Mouse (Mus musculus): Measurements from ENCODE around the gene Prr5. TPM values are rescaled to one million over a fixed set of nuclear protein-coding genes. Genes with fewer than 3 reads are reported as not detected.
"Not testable (repeated sequence)": the region's sequence is repeated elsewhere in the genome, so short reads cannot be mapped to it uniquely, and the experiment has no call there.

Gene Prr5
- total RNA-seq, 1 experiment from 2014 or later = 10.4 TPM

DNA sequence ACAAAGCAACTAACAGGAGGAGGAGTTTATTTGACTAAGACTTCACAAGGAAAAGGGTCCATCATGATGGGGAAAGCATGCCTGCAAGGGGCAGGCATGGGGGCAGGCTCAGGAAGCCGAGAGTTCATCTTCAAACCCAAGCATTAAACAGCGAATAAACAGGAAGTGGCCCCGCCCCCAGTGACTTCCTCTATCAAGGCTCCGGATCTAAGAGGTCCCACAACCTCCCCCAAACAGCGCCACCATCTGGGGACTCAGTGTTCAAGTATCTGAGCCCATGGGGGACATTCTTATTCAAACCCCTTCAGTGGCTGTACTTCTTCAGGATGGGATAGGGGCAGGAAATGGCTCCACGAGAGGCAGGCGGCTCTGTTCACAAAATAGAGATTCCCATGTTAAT is 23.2 kb downstream of the Prr5 start:
- ATAC-seq (replicated peaks in 1 of 2; ENCODE audit: insufficient read depth in 1 of 2, low FRiP score in 2 of 2, low TSS enrichment in 1 of 2, low read depth in 1 of 2, poor library complexity in 2 of 2, severe bottlenecking in 2 of 2) = no peak

DNA sequence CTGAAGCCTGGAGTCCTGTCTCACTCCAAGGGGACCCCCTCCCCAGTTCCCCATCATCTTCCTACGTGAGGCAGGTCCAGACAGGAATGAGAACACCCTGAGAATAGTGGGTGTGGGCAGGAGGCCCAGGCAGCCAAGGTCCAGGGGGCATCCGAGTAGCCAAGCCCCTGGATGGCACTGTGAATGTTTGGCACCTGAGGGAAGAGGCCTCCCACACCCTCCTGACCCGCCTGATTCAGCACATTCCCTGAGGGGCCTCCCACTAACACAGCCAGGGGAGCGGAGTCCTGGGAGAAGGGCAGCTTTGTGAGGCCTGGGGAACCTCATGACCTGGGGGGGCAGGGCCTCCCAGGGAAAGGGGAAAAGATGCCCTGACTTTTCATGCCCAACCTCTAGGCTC is 26.6 kb downstream of the Prr5 start:
- no peak for ATAC-seq (replicated peaks in 1 of 2; ENCODE audit: insufficient read depth in 1 of 2, low FRiP score in 2 of 2, low TSS enrichment in 1 of 2, low read depth in 1 of 2, poor library complexity in 2 of 2, severe bottlenecking in 2 of 2)

DNA sequence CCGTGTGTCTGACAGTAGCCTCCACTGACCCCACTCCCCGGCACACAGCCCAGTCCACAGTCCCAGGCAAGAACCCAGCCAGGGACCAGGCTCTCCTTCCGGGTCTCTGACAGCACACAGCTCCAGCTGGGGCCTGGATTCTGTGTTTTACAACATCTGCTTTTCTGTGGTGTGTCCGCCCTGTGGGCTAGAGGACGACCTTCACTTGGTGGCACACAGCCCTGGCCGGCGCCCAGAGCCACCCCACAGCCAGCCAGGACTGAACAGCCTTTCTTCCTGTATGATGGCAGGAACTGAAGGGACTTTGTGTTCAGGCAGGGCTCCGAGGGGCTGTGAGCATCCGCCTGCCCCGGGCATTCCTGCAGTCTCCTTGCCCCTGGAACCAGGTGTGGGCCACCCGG is 28.2 kb downstream of the Prr5 start:
- ATAC-seq (replicated peaks in 1 of 2; ENCODE audit: insufficient read depth in 1 of 2, low FRiP score in 2 of 2, low TSS enrichment in 1 of 2, low read depth in 1 of 2, poor library complexity in 2 of 2, severe bottlenecking in 2 of 2) = peak in 1 of 2 experiments; percentile 54; a peak in 1 of 4 replicates

DNA sequence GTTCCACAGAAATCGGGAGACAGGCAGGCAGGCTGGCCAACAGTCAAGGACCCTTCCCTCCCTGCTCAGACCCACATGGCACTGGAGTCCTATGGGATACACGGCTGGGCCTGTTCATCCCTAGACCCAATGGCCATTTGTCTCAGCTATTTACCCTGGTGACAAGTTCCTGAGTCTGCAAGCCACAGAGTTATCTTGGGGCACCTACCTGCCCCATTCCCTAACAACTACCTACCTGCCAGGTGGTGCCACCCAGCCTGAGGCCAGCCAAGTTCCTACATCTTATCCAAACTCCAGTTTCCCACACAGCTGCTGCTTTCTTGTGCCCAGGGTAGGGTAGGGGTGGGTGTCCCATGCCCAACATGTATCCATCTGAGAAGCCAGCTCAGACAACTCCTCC is 28.8 kb downstream of the Prr5 start:
- no peak for ATAC-seq (replicated peaks in 1 of 2; ENCODE audit: insufficient read depth in 1 of 2, low FRiP score in 2 of 2, low TSS enrichment in 1 of 2, low read depth in 1 of 2, poor library complexity in 2 of 2, severe bottlenecking in 2 of 2)

- ATAC-seq (replicated peaks in 1 of 2; ENCODE audit: insufficient read depth in 1 of 2, low FRiP score in 2 of 2, low TSS enrichment in 1 of 2, low read depth in 1 of 2, poor library complexity in 2 of 2, severe bottlenecking in 2 of 2) = peak in 1 of 2 experiments; percentile 47; a peak in 1 of 4 replicates
Measured at GRCm38 (mm10) chr15:84700147-84700794, 30.9 kb downstream of the Prr5 start.

DNA sequence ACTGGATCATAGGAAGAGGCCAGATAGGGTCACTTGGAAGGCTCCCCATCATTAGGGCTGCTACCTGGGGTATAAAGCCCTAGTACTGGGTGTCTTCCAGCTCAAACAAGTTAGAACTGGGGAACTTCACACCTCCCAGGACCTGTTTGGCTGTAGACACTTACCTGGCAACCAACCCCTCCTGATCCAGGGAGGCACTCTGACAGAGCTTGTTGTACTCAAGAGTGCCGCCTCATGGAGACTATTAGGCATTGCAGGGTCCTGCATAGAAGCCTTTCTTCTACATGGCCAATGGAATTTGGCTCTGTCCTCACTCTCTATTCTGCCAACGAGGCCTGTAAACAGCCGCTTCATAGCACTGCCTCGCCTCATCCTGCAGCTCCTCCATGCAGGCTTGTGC is 32.5 kb downstream of the Prr5 start:
- 0 out of 4 replicates have a peak, but pooled peaks of 1 of the 2 experiments have one; percentile 39 for ATAC-seq (replicated peaks in 1 of 2; ENCODE audit: insufficient read depth in 1 of 2, low FRiP score in 2 of 2, low TSS enrichment in 1 of 2, low read depth in 1 of 2, poor library complexity in 2 of 2, severe bottlenecking in 2 of 2)

DNA sequence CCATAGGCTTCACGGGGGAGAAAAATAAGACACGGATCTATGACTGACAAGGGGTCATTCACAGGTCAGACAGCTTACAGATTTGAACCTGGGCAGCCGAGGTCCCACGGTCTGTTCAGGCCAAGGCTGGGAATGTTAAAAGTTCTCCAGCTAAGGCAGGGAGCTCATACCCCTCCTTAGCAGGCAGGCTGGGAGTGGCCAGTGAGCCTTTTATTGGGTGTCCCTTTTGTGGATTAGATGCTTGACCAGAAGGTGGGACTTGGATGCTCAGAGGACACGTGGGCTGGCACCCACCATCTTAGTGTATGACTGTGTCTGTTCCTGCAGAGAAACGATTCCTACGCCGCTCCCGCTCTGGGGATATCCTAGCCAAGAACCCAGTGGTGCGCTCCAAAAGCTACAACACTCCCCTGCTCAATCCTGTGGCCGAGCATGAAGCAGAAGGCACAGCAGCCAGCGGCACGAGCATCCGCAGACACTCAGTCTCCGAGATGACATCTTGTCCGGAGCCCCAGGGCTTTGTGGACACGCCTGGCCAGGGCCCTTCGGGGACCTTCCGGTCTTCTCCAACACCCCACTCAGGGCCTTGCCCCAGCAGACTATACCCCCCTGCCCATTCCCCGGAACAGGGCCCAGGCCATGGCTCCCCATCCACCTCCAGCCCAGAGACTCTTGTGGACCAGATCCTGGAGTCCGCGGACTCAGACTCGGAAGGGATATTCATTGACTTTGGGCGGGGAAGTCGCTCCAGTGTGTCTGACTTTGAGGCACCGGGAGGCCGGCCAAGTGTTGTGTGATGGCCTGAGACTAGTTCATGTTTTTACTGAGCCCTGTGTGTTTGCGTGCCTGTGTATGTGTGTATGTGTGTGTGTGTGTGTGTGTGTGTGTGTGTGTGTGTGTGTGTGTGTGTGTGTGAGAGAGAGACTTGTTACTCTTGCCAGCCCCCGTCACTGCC is 33.2 kb downstream of the Prr5 start:
- ATAC-seq (replicated peaks in 1 of 2; ENCODE audit: insufficient read depth in 1 of 2, low FRiP score in 2 of 2, low TSS enrichment in 1 of 2, low read depth in 1 of 2, poor library complexity in 2 of 2, severe bottlenecking in 2 of 2) = no peak

- no peak for ATAC-seq (replicated peaks in 1 of 2; ENCODE audit: insufficient read depth in 1 of 2, low FRiP score in 2 of 2, low TSS enrichment in 1 of 2, low read depth in 1 of 2, poor library complexity in 2 of 2, severe bottlenecking in 2 of 2)
Measured at GRCm38 (mm10) chr15:84703992-84704391, 34.6 kb downstream of the Prr5 start.

DNA sequence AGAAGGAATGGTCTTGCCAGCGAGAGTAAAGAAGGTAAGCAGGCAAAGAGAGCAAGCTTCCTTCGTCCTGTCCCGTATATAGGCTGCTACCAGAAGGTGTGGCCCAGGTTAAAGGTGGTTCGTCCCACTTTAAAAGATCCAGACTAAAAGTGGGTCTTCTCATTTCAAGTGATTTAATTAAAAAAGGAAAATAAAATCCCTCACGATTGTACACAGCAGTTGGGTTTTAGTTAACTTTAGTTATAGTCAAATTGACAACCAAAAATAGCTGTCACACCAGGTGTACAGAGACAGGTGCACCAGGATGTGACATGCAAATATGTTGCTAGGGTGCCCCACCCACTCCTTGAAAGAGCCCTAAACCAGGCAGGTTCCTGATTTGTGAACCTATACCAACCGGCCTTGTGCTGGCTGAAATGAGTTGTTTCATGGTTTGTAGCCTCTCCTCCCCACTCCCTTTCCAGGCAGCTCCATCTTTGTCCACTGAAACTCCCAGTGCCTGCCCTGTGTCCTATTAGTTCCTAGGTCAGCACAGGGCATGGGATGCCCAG is 36.0 kb downstream of the Prr5 start:
- ATAC-seq (replicated peaks in 1 of 2; ENCODE audit: insufficient read depth in 1 of 2, low FRiP score in 2 of 2, low TSS enrichment in 1 of 2, low read depth in 1 of 2, poor library complexity in 2 of 2, severe bottlenecking in 2 of 2) = no peak

- ATAC-seq (replicated peaks in 1 of 2; ENCODE audit: insufficient read depth in 1 of 2, low FRiP score in 2 of 2, low TSS enrichment in 1 of 2, low read depth in 1 of 2, poor library complexity in 2 of 2, severe bottlenecking in 2 of 2) = no peak
Measured at GRCm38 (mm10) chr15:84706983-84707619, 37.7 kb downstream of the Prr5 start.

- ATAC-seq (replicated peaks in 1 of 2; ENCODE audit: insufficient read depth in 1 of 2, low FRiP score in 2 of 2, low TSS enrichment in 1 of 2, low read depth in 1 of 2, poor library complexity in 2 of 2, severe bottlenecking in 2 of 2) = no peak
Measured at GRCm38 (mm10) chr15:84712566-84713405, 43.4 kb downstream of the Prr5 start.

DNA sequence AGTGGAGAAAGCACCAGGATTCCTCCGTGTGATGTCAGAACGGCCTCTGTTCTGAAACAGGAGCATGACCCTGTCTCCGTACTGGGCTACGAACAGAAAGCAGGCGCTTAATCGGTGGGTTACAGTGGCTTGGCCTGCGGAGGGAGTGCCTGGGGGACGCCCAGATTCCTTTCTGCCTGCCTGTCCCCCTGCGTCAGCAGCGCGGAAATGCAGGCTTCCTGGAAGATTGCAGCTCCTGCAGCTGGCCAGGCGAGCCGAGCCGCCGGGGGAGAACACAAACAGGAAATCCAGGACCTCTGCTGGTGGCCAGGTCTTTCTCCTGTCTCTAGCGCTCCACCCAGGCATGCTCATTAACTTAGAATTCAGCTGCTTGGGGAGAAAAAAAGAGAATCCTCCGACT is 45.3 kb downstream of the Prr5 start:
- ATAC-seq (replicated peaks in 1 of 2; ENCODE audit: insufficient read depth in 1 of 2, low FRiP score in 2 of 2, low TSS enrichment in 1 of 2, low read depth in 1 of 2, poor library complexity in 2 of 2, severe bottlenecking in 2 of 2) = peak; percentile 83 to 87

- no peak for ATAC-seq (replicated peaks in 1 of 2; ENCODE audit: insufficient read depth in 1 of 2, low FRiP score in 2 of 2, low TSS enrichment in 1 of 2, low read depth in 1 of 2, poor library complexity in 2 of 2, severe bottlenecking in 2 of 2)
Measured at GRCm38 (mm10) chr15:84715132-84715531, 45.7 kb downstream of the Prr5 start.

DNA sequence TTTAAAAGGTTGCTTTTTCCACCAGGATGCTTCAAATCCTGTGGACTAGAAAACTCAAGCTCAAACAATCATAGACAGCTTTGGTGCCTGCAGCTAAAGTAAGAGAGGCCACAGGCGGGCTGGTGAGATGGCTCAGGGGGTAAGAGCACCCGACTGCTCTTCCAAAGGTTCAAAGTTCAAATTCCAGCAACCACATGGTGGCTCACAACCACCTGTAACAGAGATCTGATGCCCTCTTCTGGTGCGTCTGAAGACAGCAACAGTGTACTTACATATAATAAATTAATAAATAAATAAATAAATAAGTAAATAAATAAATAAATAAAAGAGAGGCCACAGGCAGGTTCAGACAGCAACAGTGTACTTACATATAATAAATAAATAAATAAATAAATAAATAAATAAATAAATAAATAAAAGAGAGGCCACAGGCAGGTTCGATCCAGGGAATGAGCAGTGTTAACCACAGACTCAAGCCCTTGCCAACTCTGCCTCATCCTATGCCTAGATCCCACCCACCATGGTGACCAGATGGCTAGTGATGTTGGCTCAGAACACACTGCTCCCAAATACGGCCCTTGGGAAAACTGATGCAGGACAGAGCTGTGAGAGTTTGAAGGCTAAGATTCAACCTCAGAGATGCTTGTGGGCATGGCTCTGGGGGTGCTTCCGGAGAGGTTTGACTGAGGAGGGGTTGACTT is 48.3 kb downstream of the Prr5 start:
- not testable (repeated sequence) for ATAC-seq (replicated peaks in 1 of 2; ENCODE audit: insufficient read depth in 1 of 2, low FRiP score in 2 of 2, low TSS enrichment in 1 of 2, low read depth in 1 of 2, poor library complexity in 2 of 2, severe bottlenecking in 2 of 2)

- no peak for ATAC-seq (replicated peaks in 1 of 2; ENCODE audit: insufficient read depth in 1 of 2, low FRiP score in 2 of 2, low TSS enrichment in 1 of 2, low read depth in 1 of 2, poor library complexity in 2 of 2, severe bottlenecking in 2 of 2)
Measured at GRCm38 (mm10) chr15:84718785-84719184, 49.4 kb downstream of the Prr5 start.

GRCm38 (mm10) chr15:84719791-84720190 is 50.4 kb downstream of the Prr5 start, which contains the start of gene Arhgap8:
Gene Arhgap8, plus strand, starts transcription at chr15:84720052.
- peak; percentile 46; a peak in 2 of 4 replicates for ATAC-seq (replicated peaks in 1 of 2; ENCODE audit: insufficient read depth in 1 of 2, low FRiP score in 2 of 2, low TSS enrichment in 1 of 2, low read depth in 1 of 2, poor library complexity in 2 of 2, severe bottlenecking in 2 of 2)

All from hematopoietic stem cell, adult 5-6 weeks (primary cell).